Mouse (Mus musculus) gastrocnemius, postnatal 10 days (tissue): ENCODE results near the gene Dusp6. TPM values are rescaled to one million over a fixed set of nuclear protein-coding genes. Genes with fewer than 3 reads are reported as not detected.

Experiments
- DNase-seq: peaks from one replicate; pipeline ENCODE4 v3.0.0; 2021; ENCODE audit warnings: mixed read lengths
- total RNA-seq, 2 experiments: library from RNA; stranded (reverse); gene quantifications; 2 replicates each; pipeline ENCODE4 v1.2.3; 2021

The Dusp6 gene
- total RNA-seq, 2 experiments from 2014 or later = 30.9 to 39.0 TPM

GRCm38 (mm10) chr10:99271016-99271415 is 8.0 kb downstream of the Dusp6 start:
- no peak for DNase-seq

GRCm38 (mm10) chr10:99273006-99273405 is 10.0 kb downstream of the Dusp6 start:
- DNase-seq = no peak

- DNase-seq = no peak
Observed at GRCm38 (mm10) chr10:99274640-99275039, 11.6 kb downstream of the Dusp6 start.

- DNase-seq = no peak
Observed at GRCm38 (mm10) chr10:99279067-99279880, 16.2 kb downstream of the Dusp6 start.

- no peak for DNase-seq
Observed at GRCm38 (mm10) chr10:99283981-99284385, 21.0 kb downstream of the Dusp6 start.

GRCm38 (mm10) chr10:99284918-99285317 is 21.9 kb downstream of the Dusp6 start:
- no peak for DNase-seq

DNA sequence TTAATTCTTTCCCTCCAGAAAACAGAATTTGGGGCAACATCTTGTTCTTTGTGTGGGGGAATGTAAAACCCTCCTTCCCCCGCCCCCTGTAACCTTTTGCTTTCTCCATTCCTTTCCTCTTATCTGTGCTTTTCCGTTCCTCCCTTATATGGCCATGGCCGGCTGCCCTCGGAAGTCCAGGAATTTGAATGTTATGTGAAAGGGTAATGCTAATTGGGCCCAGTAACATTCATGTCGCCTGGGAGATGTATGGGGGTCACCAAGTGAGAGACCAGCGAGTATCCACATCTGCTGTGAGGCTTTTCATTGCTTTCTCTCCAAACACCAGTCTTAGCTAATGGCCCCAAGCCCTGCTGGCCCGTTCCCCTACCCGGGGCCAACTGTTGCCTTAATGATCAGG is 22.7 kb downstream of the Dusp6 start:
- DNase-seq = no peak

DNA sequence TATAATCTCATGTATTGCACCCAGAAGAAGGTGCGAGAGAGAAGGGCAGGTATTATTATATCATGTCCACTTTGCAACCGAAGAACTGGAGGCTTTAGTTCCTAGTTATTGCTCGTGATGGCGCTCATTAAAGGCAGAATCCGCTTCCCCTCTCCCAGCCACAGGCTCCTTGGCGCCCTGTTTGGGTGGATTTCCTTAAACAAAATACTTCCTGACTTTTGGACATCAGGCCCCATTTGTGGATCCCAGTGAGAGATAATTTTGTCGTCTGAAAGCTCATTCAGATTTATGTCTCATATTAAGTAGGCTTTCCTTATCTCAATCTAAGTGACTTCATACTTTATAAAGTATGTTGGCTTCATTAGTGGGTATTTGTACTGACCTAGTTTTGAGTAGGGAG is 23.2 kb downstream of the Dusp6 start:
- DNase-seq = no peak

DNA sequence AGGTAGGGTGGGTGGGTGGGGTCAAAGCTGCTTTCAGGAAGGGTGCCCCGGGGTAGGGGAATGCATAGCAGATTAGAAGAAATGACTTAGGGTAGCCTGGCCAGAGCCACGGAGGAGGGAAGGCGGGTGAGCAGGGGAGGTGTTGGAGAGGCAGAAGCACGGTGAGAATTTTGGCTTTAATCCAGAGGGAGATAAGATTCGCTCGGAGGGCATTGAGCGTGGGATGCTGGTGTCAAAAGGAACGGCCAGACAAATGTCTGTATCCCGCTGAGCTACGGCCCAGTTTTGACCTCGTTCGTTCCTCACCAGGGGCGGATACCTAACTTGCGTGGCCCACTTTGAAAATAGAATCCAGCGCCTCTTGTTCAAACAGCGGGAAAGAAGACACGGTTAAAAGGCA is 23.8 kb downstream of the Dusp6 start:
- DNase-seq = no peak

- no peak for DNase-seq
Observed at GRCm38 (mm10) chr10:99287206-99287605, 24.2 kb downstream of the Dusp6 start.

GRCm38 (mm10) chr10:99289176-99289575 is 26.1 kb downstream of the Dusp6 start:
- no peak for DNase-seq

DNA sequence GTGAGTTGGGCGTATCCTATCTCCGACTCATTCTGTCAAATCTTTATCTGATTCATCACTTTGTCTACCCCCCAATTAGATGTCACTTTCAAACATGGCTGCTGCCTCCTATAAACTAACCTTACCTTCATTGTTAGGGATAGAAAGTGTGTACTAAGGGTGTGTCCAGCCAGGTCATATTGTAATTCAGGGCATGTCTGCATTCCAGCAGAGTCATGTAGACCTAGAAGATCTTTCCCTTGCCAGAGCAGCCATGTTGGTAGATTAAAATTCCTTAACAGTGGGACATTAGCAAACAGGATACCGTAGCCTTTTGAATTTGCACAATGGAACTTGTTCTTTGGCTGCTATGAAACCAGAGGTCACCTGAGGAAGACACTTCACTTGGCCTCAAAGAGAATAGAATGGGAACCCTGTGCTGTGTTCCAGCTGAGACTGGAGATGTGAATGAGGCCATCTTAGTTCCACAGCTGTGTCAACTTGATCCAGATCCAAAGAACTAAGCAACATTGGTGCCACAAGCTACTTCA is 30.1 kb downstream of the Dusp6 start:
- DNase-seq = no peak

DNA sequence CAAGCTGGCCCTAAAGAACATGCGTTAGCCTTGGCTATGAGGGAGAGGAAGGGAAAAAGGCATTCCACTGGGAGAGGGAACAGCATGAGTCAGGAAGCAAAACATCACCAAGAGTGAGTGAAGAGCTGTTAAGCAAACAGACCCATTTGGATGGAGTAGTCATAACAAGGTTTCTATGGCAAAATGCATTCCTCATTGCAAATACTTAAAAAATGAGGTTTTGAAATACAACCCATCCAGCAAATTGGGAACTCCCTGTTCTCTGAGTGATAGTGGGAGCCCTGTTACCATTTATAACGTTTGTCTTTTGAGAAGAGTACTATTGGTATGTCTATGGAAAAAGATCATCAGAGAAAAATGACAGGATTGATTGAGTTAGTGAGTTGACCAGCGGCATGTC is 34.7 kb downstream of the Dusp6 start:
- no peak for DNase-seq

DNA sequence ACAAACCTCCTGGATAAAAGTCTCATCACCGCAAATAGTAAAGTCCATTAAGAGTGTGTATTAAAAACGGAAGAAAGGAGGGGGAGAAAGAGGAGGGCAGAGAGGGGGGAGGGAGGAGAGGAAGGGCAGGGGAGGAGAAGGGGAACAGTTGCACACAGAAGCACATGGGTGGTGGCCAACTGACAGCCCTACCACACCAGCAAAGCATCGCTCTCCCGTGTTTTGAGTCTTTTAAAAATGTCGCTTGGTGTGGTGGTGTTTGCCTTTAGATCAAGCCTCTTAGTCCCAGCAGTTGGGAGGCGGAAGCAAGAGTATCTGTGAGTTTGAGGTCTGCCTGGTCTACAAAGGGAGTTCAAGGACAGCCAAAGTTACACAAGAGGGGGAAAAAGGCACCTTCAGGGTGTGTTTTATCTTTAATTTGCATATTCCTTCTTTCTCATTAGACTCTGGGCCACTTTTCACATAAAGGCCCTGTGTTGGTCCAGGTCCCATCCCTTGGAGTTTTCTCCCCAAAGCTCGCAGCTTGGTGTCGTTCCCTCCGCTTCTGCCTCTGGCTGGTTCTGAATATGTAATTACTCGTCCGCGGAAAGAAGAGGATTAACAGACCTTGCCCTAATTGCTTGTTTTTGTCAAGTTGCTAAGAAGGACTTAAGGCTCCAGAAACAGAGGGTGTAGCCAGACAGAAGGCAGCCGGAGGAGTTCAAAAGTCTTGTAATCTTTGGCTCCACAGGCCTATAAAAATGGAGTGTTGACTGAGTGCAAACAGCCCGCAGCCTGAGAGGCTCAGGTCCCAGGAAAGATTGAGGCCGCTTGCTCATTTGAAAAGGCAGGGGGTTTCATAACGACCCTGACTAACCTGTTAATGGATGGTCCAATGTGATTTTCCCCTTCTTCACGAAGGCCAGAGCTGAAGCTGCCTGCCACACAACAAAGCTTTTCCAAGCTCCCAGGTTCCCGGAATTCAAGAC is 35.6 kb downstream of the Dusp6 start:
- no peak for DNase-seq

DNA sequence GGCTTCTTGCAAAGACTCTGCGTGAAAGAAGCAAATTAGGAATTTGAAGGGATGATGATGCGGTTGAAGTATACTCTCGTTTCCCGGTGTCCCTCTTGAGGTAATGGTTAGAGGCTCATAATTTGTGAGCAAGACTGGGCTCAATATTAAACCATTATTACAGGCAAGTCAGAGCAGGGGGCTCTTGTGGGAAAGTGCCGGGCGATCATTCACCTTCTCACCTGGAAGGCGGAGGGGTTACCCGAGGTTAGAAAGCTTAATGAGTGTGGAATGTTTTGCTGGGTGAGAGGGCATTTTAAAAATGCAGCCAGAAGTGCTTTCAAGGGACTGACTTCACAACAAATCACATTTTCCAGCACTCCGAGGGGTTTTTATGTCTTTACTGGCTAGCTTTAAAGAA is 36.3 kb downstream of the Dusp6 start:
- DNase-seq = no peak

GRCm38 (mm10) chr10:99302051-99302450 is 39.0 kb downstream of the Dusp6 start:
- DNase-seq = no peak

- no peak for DNase-seq
Observed at GRCm38 (mm10) chr10:99308837-99309236, 45.8 kb downstream of the Dusp6 start.

GRCm38 (mm10) chr10:99309617-99310016 is 46.6 kb downstream of the Dusp6 start:
- DNase-seq = no peak

DNA sequence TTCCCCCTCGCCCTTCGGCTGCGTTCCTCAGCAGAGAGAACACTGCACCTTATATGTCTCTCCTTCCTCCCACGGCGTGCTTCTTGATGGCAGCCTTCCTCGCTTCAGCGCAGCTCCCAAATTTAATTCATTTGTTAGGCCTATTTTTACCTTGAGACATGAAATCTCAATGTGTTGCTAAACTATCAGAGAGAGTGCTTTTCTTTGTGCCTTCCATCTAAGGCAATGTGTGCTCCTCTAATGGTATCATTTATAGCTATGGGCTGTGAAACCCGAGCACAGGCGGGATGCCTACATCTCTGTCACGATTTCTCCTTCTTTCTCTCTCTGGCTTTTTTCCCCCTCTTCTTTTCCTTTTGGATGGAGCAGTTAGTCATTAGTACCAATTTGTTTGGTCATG is 47.2 kb downstream of the Dusp6 start:
- DNase-seq = no peak

DNA sequence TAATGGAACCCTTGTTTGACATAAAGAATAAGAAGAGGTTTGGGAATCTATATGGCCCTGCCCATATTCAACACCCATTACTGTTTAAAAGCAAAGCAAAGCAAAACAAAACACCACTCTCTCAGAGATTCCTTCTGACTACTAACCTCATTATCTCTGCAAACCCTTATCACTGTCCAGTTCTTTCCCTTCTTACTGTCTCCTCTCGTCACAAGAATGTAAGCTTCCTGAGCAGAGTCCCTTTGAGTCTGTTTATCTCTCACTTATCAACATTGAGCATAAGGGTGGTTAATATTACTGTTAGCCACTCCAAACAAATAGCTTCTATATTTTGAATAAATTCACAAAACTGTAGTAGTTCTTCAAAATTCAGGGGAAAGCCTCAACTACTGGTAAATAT is 48.9 kb downstream of the Dusp6 start:
- DNase-seq = no peak

GRCm38 (mm10) chr10:99314366-99314765 is 51.3 kb downstream of the Dusp6 start:
- no peak for DNase-seq

DNA sequence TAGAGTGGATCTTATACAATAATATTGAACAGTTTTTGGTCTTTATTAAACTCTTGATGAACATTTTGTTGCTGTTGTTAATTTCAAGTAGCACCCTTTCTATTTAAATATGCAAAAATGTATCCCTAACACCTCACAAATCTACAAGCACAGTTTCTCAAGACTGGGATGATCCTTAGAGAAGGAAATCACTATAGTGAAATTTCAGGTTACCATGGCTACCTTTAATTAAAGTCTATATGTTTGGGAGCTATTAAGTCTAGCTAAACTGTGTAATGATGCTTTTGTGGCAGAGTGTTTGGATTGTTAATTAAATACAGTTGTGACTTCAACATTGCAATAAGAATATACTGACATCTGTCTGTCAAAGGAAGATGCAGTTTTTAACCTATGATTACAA is 54.0 kb downstream of the Dusp6 start:
- DNase-seq = no peak
